Mouse (Mus musculus): ENCODE results near the gene Magix.

- TF ChIP-seq CTCF (IDR thresholded peaks at IDR 0.05; ENCODE audit: low read depth, low read length) (no peak), POLR2A (IDR thresholded peaks at IDR 0.05; ENCODE audit: extremely low read depth, insufficient read depth, low read length) (no peak)
Measured at GRCm38 (mm10) chrX:7672739-7673138, 8.3 kb downstream of the Magix start.
